ENCODE assay signal across 22 mouse cellular contexts in genomic region chr6:99890805-99891204, GRCm38 (mm10).
DNase-seq lines count a peak whose midpoint lies in the region; ATAC-seq and TF ChIP-seq lines count a peak whose summit lies in the region.
"Had no signal": no experiment of that assay in that cellular context is flagged by ENCODE, and none has a peak within 500 bp of the region (broad histone marks: within the 10 kb centered on the region; RNA-seq: fewer than 3 reads in every experiment).

No protein-coding gene starts in this region.

- no peak overlapping the region for H3K4me3 ChIP-seq in embryonic facial prominence, embryonic 14.5 days (ENCODE audit: low read depth, low read length)
- no peak overlapping the region for H3K4me3 ChIP-seq in embryonic facial prominence, embryonic 10.5 days
- H3K4me3 ChIP-seq in kidney, postnatal 0 days (replicated peaks; ENCODE audit: low read depth, low read length) = no peak overlapping the region
- H3K4me3 ChIP-seq: forebrain, embryonic 13.5 days; hindbrain, embryonic 15.5 days; lung, embryonic 15.5 days; midbrain, embryonic 12.5 days; myocyte had no signal

- H3K27ac ChIP-seq in embryonic facial prominence, embryonic 14.5 days (replicated peaks; ENCODE audit: low read depth, low read length) = no peak overlapping the region
- no peak overlapping the region for H3K27ac ChIP-seq in embryonic facial prominence, embryonic 10.5 days (replicated peaks)
- H3K27ac ChIP-seq in kidney, postnatal 0 days = no peak overlapping the region
- H3K27ac ChIP-seq: forebrain, embryonic 13.5 days; hindbrain, embryonic 15.5 days; lung, embryonic 15.5 days; midbrain, embryonic 12.5 days had no signal

- no peak overlapping the region for H3K4me2 ChIP-seq in embryonic facial prominence, embryonic 14.5 days (ENCODE audit: low read depth, low read length)
- H3K4me2 ChIP-seq in kidney, postnatal 0 days (ENCODE audit: low read length) = no peak overlapping the region
- H3K4me2 ChIP-seq: forebrain, embryonic 13.5 days; heart, embryonic 11.5 days; hindbrain, embryonic 15.5 days; liver, embryonic 11.5 days; lung, embryonic 15.5 days; midbrain, embryonic 12.5 days had no signal

- no peaks in the 10 kb centered on the region for H3K36me3 ChIP-seq in embryonic facial prominence, embryonic 14.5 days (ENCODE audit: control insufficient read depth, insufficient read depth, low read length)
- no peaks in the 10 kb centered on the region for H3K36me3 ChIP-seq in embryonic facial prominence, embryonic 10.5 days (replicated peaks)
- no peaks in the 10 kb centered on the region for H3K36me3 ChIP-seq in kidney, postnatal 0 days (ENCODE audit: insufficient read depth, low read length)
- H3K36me3 ChIP-seq: hindbrain, embryonic 15.5 days; lung, embryonic 15.5 days; midbrain, embryonic 12.5 days had no signal

- H3K9ac ChIP-seq in embryonic facial prominence, embryonic 14.5 days (ENCODE audit: low read depth, low read length) = no peak overlapping the region
- H3K9ac ChIP-seq in kidney, postnatal 0 days (ENCODE audit: low read depth, low read length) = no peak overlapping the region
- H3K9ac ChIP-seq: forebrain, embryonic 13.5 days; hindbrain, embryonic 15.5 days; lung, embryonic 15.5 days; midbrain, embryonic 12.5 days had no signal

- DNase-seq in embryonic facial prominence, embryonic 14.5 days (ENCODE audit: low spot score) = peak; percentile 25
- no peak for DNase-seq in embryonic facial prominence, embryonic 10.5 days (ENCODE audit: low spot score)
- no peak for DNase-seq in kidney, postnatal 0 days (ENCODE audit: low spot score)
- DNase-seq in kidney, postnatal 36 days = no peak
- DNase-seq in thymus, postnatal 0 days (ENCODE audit: low spot score) = peak; percentile 11
- no peak for DNase-seq in thymus, postnatal 4 days
- no peak for DNase-seq in right cerebral cortex, postnatal 25 days
- DNase-seq in gastrocnemius, postnatal 10 days = no peak
- DNase-seq: adrenal gland, postnatal 10 days; cerebellum, adult 11-12 months; heart, postnatal 14 days; kidney, adult 11 months; kidney, postnatal 10 days; spleen, adult 18-20 months had no signal

- H3K4me1 ChIP-seq in embryonic facial prominence, embryonic 14.5 days (ENCODE audit: control insufficient read depth, insufficient read depth, low read length) = no peaks in the 10 kb centered on the region; the same call in 1 of the 2 replicates
- peaks cover 19% of the 10 kb centered on the region for H3K4me1 ChIP-seq in embryonic facial prominence, embryonic 10.5 days
- no peaks in the 10 kb centered on the region for H3K4me1 ChIP-seq in kidney, postnatal 0 days (replicated peaks; ENCODE audit: insufficient read depth, low read length)
- H3K4me1 ChIP-seq: lung, embryonic 15.5 days had no signal

- H3K27me3 ChIP-seq in embryonic facial prominence, embryonic 14.5 days (replicated peaks; ENCODE audit: control insufficient read depth, insufficient read depth, low read length) = peaks cover 11% of the 10 kb centered on the region
- peaks cover 71% of the 10 kb centered on the region for H3K27me3 ChIP-seq in embryonic facial prominence, embryonic 10.5 days (replicated peaks; ENCODE audit: low read depth, poor library complexity, severe bottlenecking)
- H3K27me3 ChIP-seq in kidney, postnatal 0 days (ENCODE audit: insufficient read depth, low read length) = peaks cover 3% of the 10 kb centered on the region; the same call in 1 of the 2 replicates
- H3K27me3 ChIP-seq: hindbrain, embryonic 15.5 days had no signal

- no peak for ATAC-seq in embryonic facial prominence, embryonic 14.5 days (ENCODE audit: low read depth)
- ATAC-seq in kidney, postnatal 0 days (replicated peaks; ENCODE audit: low FRiP score, low read depth) = no peak
- ATAC-seq: forebrain, embryonic 13.5 days; Patski had no signal

- H3K9me3 ChIP-seq in embryonic facial prominence, embryonic 14.5 days (ENCODE audit: control insufficient read depth, low read length) = no peaks in the 10 kb centered on the region
- H3K9me3 ChIP-seq in embryonic facial prominence, embryonic 10.5 days = no peaks in the 10 kb centered on the region
- no peaks in the 10 kb centered on the region for H3K9me3 ChIP-seq in kidney, postnatal 0 days (replicated peaks; ENCODE audit: low read length)
- H3K9me3 ChIP-seq: forebrain, embryonic 13.5 days; hindbrain, embryonic 15.5 days; lung, embryonic 15.5 days; midbrain, embryonic 12.5 days had no signal

- TF ChIP-seq CTCF in kidney, postnatal 0 days (IDR thresholded peaks at IDR 0.05; ENCODE audit: low read depth) = peak; percentile 40; the same call in 1 of the 2 replicates

- 76% methylated on average over 5 of the region's 5 CpGs for WGBS in embryonic facial prominence, embryonic 14.5 days
- WGBS in embryonic facial prominence, embryonic 10.5 days = 89% methylated on average over 5 of the region's 5 CpGs
- WGBS in kidney, postnatal 0 days = 86% methylated on average over 5 of the region's 5 CpGs

Comparison
In these comparisons a context has a peak if more than half of its experiments do, and no peak if none do; other contexts are left out.
1. DNase-seq: peak in embryonic facial prominence, embryonic 14.5 days (single experiment) and thymus, postnatal 0 days (single experiment); none in embryonic facial prominence, embryonic 10.5 days (single experiment), kidney, postnatal 0 days (single experiment), kidney, postnatal 36 days (0 of 2), thymus, postnatal 4 days (single experiment), right cerebral cortex, postnatal 25 days (single experiment) and gastrocnemius, postnatal 10 days (single experiment).